Mouse (Mus musculus): ENCODE results near the gene Sec24a. TPM values are rescaled to one million over a fixed set of nuclear protein-coding genes. Genes with fewer than 3 reads are reported as not detected.
"Not testable (repeated sequence)": the region's sequence is repeated elsewhere in the genome, so short reads cannot be mapped to it uniquely, and the experiment has no call there.

Gene Sec24a
- polyA plus RNA-seq, 1 experiment: 11.0 TPM

GRCm38 (mm10) chr11:51694984-51695383 is 68.5 kb downstream of the Sec24a start:
- no peak overlapping the region for H3K27ac ChIP-seq (ENCODE audit: insufficient read depth, low read length)
- H3K27me3 ChIP-seq (ENCODE audit: control insufficient read depth, insufficient read depth, low read length): no peaks in the 10 kb centered on the region
- no peak for TF ChIP-seq CTCF (IDR thresholded peaks at IDR 0.05; ENCODE audit: borderline replicate concordance, insufficient read depth, low read depth, low read length)
- no peak for TF ChIP-seq POLR2A (IDR thresholded peaks at IDR 0.05; ENCODE audit: borderline replicate concordance, insufficient read depth, low read length)
- WGBS: 93% methylated on average over 3 of the region's 3 CpGs
- H3K4me3 ChIP-seq (replicated peaks; ENCODE audit: insufficient read depth, low read depth, low read length): no peak overlapping the region
- no peaks in the 10 kb centered on the region for H3K4me1 ChIP-seq (ENCODE audit: control insufficient read depth, insufficient read depth, low read length)
- DNase-seq: no peak

- H3K4me3 ChIP-seq (replicated peaks; ENCODE audit: insufficient read depth, low read depth, low read length); H3K4me1 ChIP-seq (ENCODE audit: control insufficient read depth, insufficient read depth, low read length); DNase-seq; H3K27ac ChIP-seq (ENCODE audit: insufficient read depth, low read length); H3K27me3 ChIP-seq (ENCODE audit: control insufficient read depth, insufficient read depth, low read length): not testable (repeated sequence)
- WGBS: 81% methylated on average over 2 of the region's 3 CpGs
Observed at GRCm38 (mm10) chr11:51690597-51690996, 72.8 kb downstream of the Sec24a start.

GRCm38 (mm10) chr11:51689343-51689742 is 74.1 kb downstream of the Sec24a start:
- H3K4me1 ChIP-seq (ENCODE audit: control insufficient read depth, insufficient read depth, low read length): no peaks in the 10 kb centered on the region; the same call in 1 of the 2 replicates
- peak overlapping the region; percentile 75 for H3K4me3 ChIP-seq (replicated peaks; ENCODE audit: insufficient read depth, low read depth, low read length)
- peak overlapping the region; percentile 92; the same call in 1 of the 2 replicates for H3K27ac ChIP-seq (ENCODE audit: insufficient read depth, low read length)
- TF ChIP-seq CTCF (IDR thresholded peaks at IDR 0.05; ENCODE audit: borderline replicate concordance, insufficient read depth, low read depth, low read length): no peak
- no peak for TF ChIP-seq POLR2A (IDR thresholded peaks at IDR 0.05; ENCODE audit: borderline replicate concordance, insufficient read depth, low read length)
- DNase-seq: no peak
- no peaks in the 10 kb centered on the region for H3K27me3 ChIP-seq (ENCODE audit: control insufficient read depth, insufficient read depth, low read length)
- 24% methylated on average over 6 of the region's 6 CpGs for WGBS

GRCm38 (mm10) chr11:51688330-51689328 is 74.8 kb downstream of the Sec24a start, which contains the start of gene 0610009B22Rik:
0610009B22Rik (minus strand) TSS chr11:51688874.
- no peaks in the 10 kb centered on the region for H3K27me3 ChIP-seq (ENCODE audit: control insufficient read depth, insufficient read depth, low read length)
- H3K4me1 ChIP-seq (ENCODE audit: control insufficient read depth, insufficient read depth, low read length): no peaks in the 10 kb centered on the region; the same call in 1 of the 2 replicates
- peak; percentile 100 for DNase-seq
- H3K27ac ChIP-seq (ENCODE audit: insufficient read depth, low read length): peak within 1 kb of the TSS; percentile 92
- under 1% methylated on average over 60 of the region's 60 CpGs for WGBS
- H3K4me3 ChIP-seq (replicated peaks; ENCODE audit: insufficient read depth, low read depth, low read length): peak within 1 kb of the TSS; percentile 81
- TF ChIP-seq POLR2A (IDR thresholded peaks at IDR 0.05; ENCODE audit: borderline replicate concordance, insufficient read depth, low read length) (peak; percentile 99), CTCF (IDR thresholded peaks at IDR 0.05; ENCODE audit: borderline replicate concordance, insufficient read depth, low read depth, low read length) (no peak)

- WGBS: 41% methylated on average over 8 of the region's 8 CpGs
- Histone ChIP-seq H3K4me1 (ENCODE audit: control insufficient read depth, insufficient read depth, low read length) (no peaks in the 10 kb centered on the region), H3K27ac (ENCODE audit: insufficient read depth, low read length) (no peak overlapping the region), H3K27me3 (ENCODE audit: control insufficient read depth, insufficient read depth, low read length) (no peaks in the 10 kb centered on the region), H3K4me3 (replicated peaks; ENCODE audit: insufficient read depth, low read depth, low read length) (no peak overlapping the region)
- no peak for DNase-seq
- TF ChIP-seq POLR2A (IDR thresholded peaks at IDR 0.05; ENCODE audit: borderline replicate concordance, insufficient read depth, low read length): no peak
- TF ChIP-seq CTCF (IDR thresholded peaks at IDR 0.05; ENCODE audit: borderline replicate concordance, insufficient read depth, low read depth, low read length): no peak
Observed at GRCm38 (mm10) chr11:51681976-51682374, 81.5 kb downstream of the Sec24a start.

- WGBS: 25% methylated on average over 13 of the region's 13 CpGs
- H3K4me3 ChIP-seq (replicated peaks; ENCODE audit: insufficient read depth, low read depth, low read length): no peak overlapping the region
- no peaks in the 10 kb centered on the region for H3K4me1 ChIP-seq (ENCODE audit: control insufficient read depth, insufficient read depth, low read length)
- TF ChIP-seq POLR2A (IDR thresholded peaks at IDR 0.05; ENCODE audit: borderline replicate concordance, insufficient read depth, low read length) (no peak), CTCF (IDR thresholded peaks at IDR 0.05; ENCODE audit: borderline replicate concordance, insufficient read depth, low read depth, low read length) (peak; percentile 93)
- no peaks in the 10 kb centered on the region for H3K27me3 ChIP-seq (ENCODE audit: control insufficient read depth, insufficient read depth, low read length)
- H3K27ac ChIP-seq (ENCODE audit: insufficient read depth, low read length): no peak overlapping the region
- peak; percentile 77 to 86 for DNase-seq
Observed at GRCm38 (mm10) chr11:51681324-51681975, 82.0 kb downstream of the Sec24a start.

GRCm38 (mm10) chr11:51679466-51679865 is 84.0 kb downstream of the Sec24a start:
- TF ChIP-seq CTCF (IDR thresholded peaks at IDR 0.05; ENCODE audit: borderline replicate concordance, insufficient read depth, low read depth, low read length) (no peak), POLR2A (IDR thresholded peaks at IDR 0.05; ENCODE audit: borderline replicate concordance, insufficient read depth, low read length) (no peak)
- no peaks in the 10 kb centered on the region for H3K27me3 ChIP-seq (ENCODE audit: control insufficient read depth, insufficient read depth, low read length)
- 77% methylated on average over 3 of the region's 3 CpGs for WGBS
- H3K27ac ChIP-seq (ENCODE audit: insufficient read depth, low read length): no peak overlapping the region
- no peak for DNase-seq
- H3K4me1 ChIP-seq (ENCODE audit: control insufficient read depth, insufficient read depth, low read length): no peaks in the 10 kb centered on the region
- no peak overlapping the region for H3K4me3 ChIP-seq (replicated peaks; ENCODE audit: insufficient read depth, low read depth, low read length)
